Mouse (Mus musculus): ENCODE measurements around the gene Nfkbie. TPM values are rescaled to one million over a fixed set of nuclear protein-coding genes. Genes with fewer than 3 reads are reported as not detected.

The Nfkbie gene
- polyA plus RNA-seq, 1 experiment from 2014 or later, result 5.1 TPM

GRCm38 (mm10) chr17:45581567-45581983, 26.1 kb downstream of the Nfkbie start:
- no peaks in the 10 kb centered on the region for H3K9me3 ChIP-seq (replicated peaks; ENCODE audit: low read length)
- no peak overlapping the region for H3K9ac ChIP-seq (ENCODE audit: low read depth, low read length)
- no peak overlapping the region for H3K4me3 ChIP-seq (replicated peaks; ENCODE audit: low read depth, low read length)
- peaks cover 21% of the 10 kb centered on the region for H3K4me1 ChIP-seq (replicated peaks; ENCODE audit: insufficient read depth, low read length)
- ATAC-seq (replicated peaks; ENCODE audit: low FRiP score, low read depth) (0 out of 2 replicates have a peak, but pooled peaks have one; percentile 15), DNase-seq (ENCODE audit: low spot score) (peak; percentile 93)
- peak overlapping the region; percentile 73 for H3K27ac ChIP-seq
- no peaks in the 10 kb centered on the region for H3K36me3 ChIP-seq (ENCODE audit: insufficient read depth, low read length)
- H3K4me2 ChIP-seq (ENCODE audit: low read length), result no peak overlapping the region
- WGBS, result 8% methylated on average over 2 of the region's 2 CpGs
- peak; percentile 97 for TF ChIP-seq CTCF (IDR thresholded peaks at IDR 0.05; ENCODE audit: low read depth)
- no peaks in the 10 kb centered on the region for H3K27me3 ChIP-seq (ENCODE audit: insufficient read depth, low read length)

- Histone ChIP-seq H3K27me3 (ENCODE audit: insufficient read depth, low read length) (no peaks in the 10 kb centered on the region), H3K4me3 (replicated peaks; ENCODE audit: low read depth, low read length) (no peak overlapping the region), H3K4me2 (ENCODE audit: low read length) (no peak overlapping the region), H3K36me3 (ENCODE audit: insufficient read depth, low read length) (no peaks in the 10 kb centered on the region), H3K9me3 (replicated peaks; ENCODE audit: low read length) (no peaks in the 10 kb centered on the region), H3K27ac (no peak overlapping the region), H3K4me1 (replicated peaks; ENCODE audit: insufficient read depth, low read length) (peaks cover 21% of the 10 kb centered on the region), H3K9ac (ENCODE audit: low read depth, low read length) (no peak overlapping the region)
- 94% methylated on average over 6 of the region's 6 CpGs for WGBS
- ATAC-seq (replicated peaks; ENCODE audit: low FRiP score, low read depth), result no peak
- TF ChIP-seq CTCF (IDR thresholded peaks at IDR 0.05; ENCODE audit: low read depth), result no peak
- no peak for DNase-seq (ENCODE audit: low spot score)
Measured at GRCm38 (mm10) chr17:45582188-45582587, 26.7 kb downstream of the Nfkbie start.

GRCm38 (mm10) chr17:45582715-45583355, 27.3 kb downstream of the Nfkbie start:
- no peak overlapping the region for H3K4me3 ChIP-seq (replicated peaks; ENCODE audit: low read depth, low read length)
- DNase-seq (ENCODE audit: low spot score) (no peak), ATAC-seq (replicated peaks; ENCODE audit: low FRiP score, low read depth) (no peak)
- no peak overlapping the region for H3K27ac ChIP-seq
- H3K4me2 ChIP-seq (ENCODE audit: low read length), result no peak overlapping the region
- no peaks in the 10 kb centered on the region for H3K9me3 ChIP-seq (replicated peaks; ENCODE audit: low read length)
- H3K9ac ChIP-seq (ENCODE audit: low read depth, low read length), result no peak overlapping the region
- H3K27me3 ChIP-seq (ENCODE audit: insufficient read depth, low read length), result no peaks in the 10 kb centered on the region
- H3K4me1 ChIP-seq (replicated peaks; ENCODE audit: insufficient read depth, low read length), result peaks cover 21% of the 10 kb centered on the region
- H3K36me3 ChIP-seq (ENCODE audit: insufficient read depth, low read length), result no peaks in the 10 kb centered on the region
- TF ChIP-seq CTCF (IDR thresholded peaks at IDR 0.05; ENCODE audit: low read depth), result peak; percentile 77
- 64% methylated on average over 6 of the region's 6 CpGs for WGBS

GRCm38 (mm10) chr17:45584096-45584896, 28.8 kb downstream of the Nfkbie start:
- peak overlapping the region; percentile 32; the same call in 1 of the 2 replicates for H3K9ac ChIP-seq (ENCODE audit: low read depth, low read length)
- ATAC-seq (replicated peaks; ENCODE audit: low FRiP score, low read depth) (peak; percentile 19), DNase-seq (ENCODE audit: low spot score) (peak; percentile 76)
- H3K36me3 ChIP-seq (ENCODE audit: insufficient read depth, low read length), result 0 out of 2 replicates have a peak, but pooled peaks cover 1% of the 10 kb centered on the region
- H3K27me3 ChIP-seq (ENCODE audit: insufficient read depth, low read length), result no peaks in the 10 kb centered on the region
- peak overlapping the region; percentile 18; the same call in 1 of the 2 replicates for H3K4me2 ChIP-seq (ENCODE audit: low read length)
- H3K4me1 ChIP-seq (replicated peaks; ENCODE audit: insufficient read depth, low read length), result peaks cover 21% of the 10 kb centered on the region
- 41% methylated on average over 12 of the region's 12 CpGs for WGBS
- H3K4me3 ChIP-seq (replicated peaks; ENCODE audit: low read depth, low read length), result no peak overlapping the region
- TF ChIP-seq CTCF (IDR thresholded peaks at IDR 0.05; ENCODE audit: low read depth), result no peak
- H3K9me3 ChIP-seq (replicated peaks; ENCODE audit: low read length), result no peaks in the 10 kb centered on the region
- peak overlapping the region; percentile 87 for H3K27ac ChIP-seq

- ATAC-seq (replicated peaks; ENCODE audit: low FRiP score, low read depth), result peak; percentile 57
- peak overlapping the region; percentile 32; the same call in 1 of the 2 replicates for H3K9ac ChIP-seq (ENCODE audit: low read depth, low read length)
- 17% methylated on average over 14 of the region's 14 CpGs for WGBS
Measured at GRCm38 (mm10) chr17:45584939-45585678, 29.6 kb downstream of the Nfkbie start.

More at GRCm38 (mm10) chr17:45584939-45585678, 29.6 kb downstream of the Nfkbie start:
- Histone ChIP-seq H3K36me3 (ENCODE audit: insufficient read depth, low read length) (0 out of 2 replicates have a peak, but pooled peaks cover 6% of the 10 kb centered on the region), H3K27me3 (ENCODE audit: insufficient read depth, low read length) (no peaks in the 10 kb centered on the region), H3K4me2 (ENCODE audit: low read length) (0 out of 2 replicates have a peak overlapping the region, but pooled peaks have one; percentile 18), H3K4me1 (replicated peaks; ENCODE audit: insufficient read depth, low read length) (peaks cover 21% of the 10 kb centered on the region), H3K27ac (peak overlapping the region; percentile 87), H3K9me3 (replicated peaks; ENCODE audit: low read length) (no peaks in the 10 kb centered on the region), H3K4me3 (replicated peaks; ENCODE audit: low read depth, low read length) (no peak overlapping the region)
- peak; percentile 91 for DNase-seq (ENCODE audit: low spot score)
- TF ChIP-seq CTCF (IDR thresholded peaks at IDR 0.05; ENCODE audit: low read depth), result peak; percentile 90
